8 mouse cellular contexts compared by ENCODE assay signal in genomic region chrX:7375716-7376480, GRCm38 (mm10). TPM values are rescaled to one million over a fixed set of nuclear protein-coding genes. Genes with fewer than 3 reads are reported as not detected.
A peak's percentile ranks its signal among the peaks of the same experiment; 100 is the strongest.
DNase-seq lines count a peak whose midpoint lies in the region; ATAC-seq and TF ChIP-seq lines count a peak whose summit lies in the region.

TSS of gene Usp27x (minus strand) at chrX:7375830.

- peak within 1 kb of the TSS; percentile 57 for H3K9ac ChIP-seq in kidney, embryonic 15.5 days
- peak within 1 kb of the TSS; percentile 80 for H3K9ac ChIP-seq in liver, adult 2 months (ENCODE audit: low read depth, low read length)

- peaks cover 6% of the 10 kb centered on the region for H3K4me1 ChIP-seq in bone marrow macrophage, adult 2 months (ENCODE audit: control insufficient read depth, insufficient read depth, low read length)
- H3K4me1 ChIP-seq in embryonic fibroblast, embryonic 13.5 days (ENCODE audit: control insufficient read depth, insufficient read depth, low read length) = no peaks in the 10 kb centered on the region; the same call in 1 of the 2 replicates
- H3K4me1 ChIP-seq in heart, embryonic 10.5 days = peaks cover 4% of the 10 kb centered on the region; the same call in 1 of the 2 replicates
- H3K4me1 ChIP-seq in kidney, embryonic 15.5 days = peaks cover 5% of the 10 kb centered on the region; the same call in 1 of the 2 replicates
- peaks cover 3% of the 10 kb centered on the region; the same call in 1 of the 2 replicates for H3K4me1 ChIP-seq in liver, adult 2 months (ENCODE audit: control insufficient read depth, insufficient read depth, low read length)

- peak within 1 kb of the TSS; percentile 78 for H3K4me3 ChIP-seq in bone marrow macrophage, adult 2 months (ENCODE audit: insufficient read depth, low read length)
- H3K4me3 ChIP-seq in embryonic fibroblast, embryonic 13.5 days (ENCODE audit: insufficient read depth, low read length) = peak within 1 kb of the TSS; percentile 59
- H3K4me3 ChIP-seq in heart, embryonic 10.5 days = peak within 1 kb of the TSS; percentile 69
- peak within 1 kb of the TSS; percentile 62 for H3K4me3 ChIP-seq in kidney, embryonic 15.5 days (replicated peaks)
- H3K4me3 ChIP-seq in liver, adult 2 months (ENCODE audit: insufficient read depth, low read depth, low read length) = peak within 1 kb of the TSS; percentile 93
- H3K4me3 ChIP-seq in myocyte = peak within 1 kb of the TSS; percentile 28

- peak; percentile 96 for ATAC-seq in kidney, embryonic 15.5 days (replicated peaks; ENCODE audit: low FRiP score)

- no peaks in the 10 kb centered on the region for H3K79me2 ChIP-seq in liver, adult 2 months (ENCODE audit: control insufficient read depth, insufficient read depth, low read length)
- H3K79me2 ChIP-seq in myocyte (ENCODE audit: control insufficient read depth, insufficient read depth) = no peaks in the 10 kb centered on the region

- WGBS in heart, embryonic 10.5 days = 18% methylated on average over 51 of the region's 51 CpGs
- 15% methylated on average over 48 of the region's 51 CpGs for WGBS in kidney, embryonic 15.5 days
- under 1% methylated on average over 47 of the region's 51 CpGs for WGBS in liver, adult 2 months

- H3ac ChIP-seq in myocyte (ENCODE audit: control insufficient read depth, insufficient read length) = peak within 1 kb of the TSS; percentile 91

- H3K27me3 ChIP-seq in heart, embryonic 10.5 days (ENCODE audit: insufficient read depth, poor library complexity, severe bottlenecking) = no peaks in the 10 kb centered on the region
- H3K27me3 ChIP-seq in kidney, embryonic 15.5 days = no peaks in the 10 kb centered on the region
- no peaks in the 10 kb centered on the region for H3K27me3 ChIP-seq in liver, adult 2 months (ENCODE audit: control insufficient read depth, insufficient read depth, low read length)
- H3K27me3 ChIP-seq in myocyte (ENCODE audit: control insufficient read depth, insufficient read depth, insufficient read length) = no peaks in the 10 kb centered on the region
- no peaks in the 10 kb centered on the region for H3K27me3 ChIP-seq in splenic B cell, adult 2 months (ENCODE audit: control insufficient read depth, insufficient read depth, low read length, poor library complexity, severe bottlenecking)

- TF ChIP-seq CTCF in bone marrow macrophage, adult 2 months (IDR thresholded peaks at IDR 0.05; ENCODE audit: low read depth, low read length) = peak; percentile 16; the same call in 1 of the 2 replicates
- no peak for TF ChIP-seq CTCF in embryonic fibroblast, embryonic 13.5 days (IDR thresholded peaks at IDR 0.05; ENCODE audit: borderline replicate concordance, insufficient read depth, low read length)
- 0 out of 2 replicates have a peak, but pooled peaks have one; percentile 26 for TF ChIP-seq CTCF in liver, adult 2 months (IDR thresholded peaks at IDR 0.05; ENCODE audit: low read depth, low read length)

- H3K36me3 ChIP-seq in heart, embryonic 10.5 days = no peaks in the 10 kb centered on the region
- no peaks in the 10 kb centered on the region for H3K36me3 ChIP-seq in kidney, embryonic 15.5 days
- H3K36me3 ChIP-seq in liver, adult 2 months (ENCODE audit: control insufficient read depth, insufficient read depth, low read length) = no peaks in the 10 kb centered on the region
- no peaks in the 10 kb centered on the region for H3K36me3 ChIP-seq in myocyte (ENCODE audit: control insufficient read depth, insufficient read depth)
- no peaks in the 10 kb centered on the region for H3K36me3 ChIP-seq in splenic B cell, adult 2 months (ENCODE audit: control insufficient read depth, insufficient read depth, low read length, poor library complexity, severe bottlenecking)

- H3K9me3 ChIP-seq in heart, embryonic 10.5 days = no peaks in the 10 kb centered on the region
- H3K9me3 ChIP-seq in kidney, embryonic 15.5 days (replicated peaks) = no peaks in the 10 kb centered on the region

- H3K4me2 ChIP-seq in kidney, embryonic 15.5 days = peak within 1 kb of the TSS; percentile 84
- peak within 1 kb of the TSS; percentile 57 for H3K4me2 ChIP-seq in myocyte (ENCODE audit: low read depth)

- TF ChIP-seq POLR2A in bone marrow macrophage, adult 2 months (IDR thresholded peaks at IDR 0.05; ENCODE audit: borderline replicate concordance, low read depth, low read length) = no peak
- peak; percentile 68 for TF ChIP-seq POLR2A in embryonic fibroblast, embryonic 13.5 days (IDR thresholded peaks at IDR 0.05; ENCODE audit: low read depth, low read length)
- peak; percentile 64; the same call in 1 of the 2 replicates for TF ChIP-seq POLR2A in liver, adult 2 months (IDR thresholded peaks at IDR 0.05; ENCODE audit: extremely low read depth, insufficient read depth, low read length)
- peak; percentile 56 for TF ChIP-seq POLR2A in myocyte (IDR thresholded peaks at IDR 0.05; ENCODE audit: insufficient read length, low read depth)

- DNase-seq in A20 (ENCODE audit: low read depth, low spot score) = peak; percentile 74
- peak; percentile 83 for DNase-seq in heart, embryonic 10.5 days (ENCODE audit: low spot score)
- DNase-seq in liver, adult 2 months (ENCODE audit: extremely low read depth, low read depth, low spot score) = peak; percentile 57
- peak; percentile 58 for DNase-seq in splenic B cell, adult 2 months (ENCODE audit: low read depth, low spot score)

- H3K27ac ChIP-seq in bone marrow macrophage, adult 2 months (ENCODE audit: insufficient read depth, low read depth, low read length) = peak within 1 kb of the TSS; percentile 51
- peak within 1 kb of the TSS; percentile 85 for H3K27ac ChIP-seq in embryonic fibroblast, embryonic 13.5 days (ENCODE audit: insufficient read depth, low read length)
- H3K27ac ChIP-seq in heart, embryonic 10.5 days = peak within 1 kb of the TSS; percentile 86
- peak within 1 kb of the TSS; percentile 91 for H3K27ac ChIP-seq in kidney, embryonic 15.5 days
- peak within 1 kb of the TSS; percentile 33 for H3K27ac ChIP-seq in liver, adult 2 months (replicated peaks; ENCODE audit: insufficient read depth, low read depth, low read length)

TF ChIP-seq in myocyte, 11 proteins besides CTCF, POLR2A, EP300 and RAD21:
- TF ChIP-seq USF1 (IDR thresholded peaks at IDR 0.05; ENCODE audit: low read depth) = peak; percentile 73
- no peak for TF ChIP-seq TCF12 (IDR thresholded peaks at IDR 0.05; ENCODE audit: insufficient read depth, poor library complexity, severe bottlenecking)
- TF ChIP-seq MYOD1 (IDR thresholded peaks at IDR 0.05; ENCODE audit: control insufficient read depth in 1 of 3, insufficient read length in 2 of 3, low read depth in 2 of 3) = no peak
- no peak for TF ChIP-seq E2F4 (IDR thresholded peaks at IDR 0.05; ENCODE audit: insufficient read depth)
- no peak for TF ChIP-seq POLR2AphosphoS2 (IDR thresholded peaks at IDR 0.05; ENCODE audit: insufficient read length, low read depth)
- peak in 2 of 3 experiments; percentile 4 to 32 for TF ChIP-seq MYOG (IDR thresholded peaks at IDR 0.05; ENCODE audit: control insufficient read depth in 1 of 3, insufficient read depth in 1 of 3, insufficient read length in 2 of 3, low read depth in 2 of 3)
- no peak for TF ChIP-seq MAX (IDR thresholded peaks at IDR 0.05; ENCODE audit: low read depth)
- no peak for TF ChIP-seq REST (IDR thresholded peaks at IDR 0.05; ENCODE audit: insufficient read depth, insufficient read length)
- TF ChIP-seq CEBPB (IDR thresholded peaks at IDR 0.05; ENCODE audit: insufficient read depth, poor library complexity, severe bottlenecking) = no peak
- no peak for TF ChIP-seq SRF (IDR thresholded peaks at IDR 0.05; ENCODE audit: control insufficient read depth, insufficient read length, low read depth)
- no peak for TF ChIP-seq TCF3 (IDR thresholded peaks at IDR 0.05; ENCODE audit: insufficient read length, low read depth)

RNA-seq across cellular contexts. Expression of gene Usp27x, which starts in this region (rescaled TPM):
- polyA plus RNA-seq in bone marrow macrophage, adult 2 months (2012; ENCODE audit: insufficient read depth, insufficient read length, missing spikeins) = 1.7 and 1.9 TPM in 2 replicates
- polyA plus RNA-seq in embryonic fibroblast, embryonic 13.5 days (2011; ENCODE audit: insufficient read length, low read depth, missing spikeins) = 4.5 and 4.6 TPM in 2 replicates
- polyA plus RNA-seq in heart, embryonic 10.5 days (2016; fragmentation: Nextera tagmentation; extraction: Ambion mirVana) = 0.33 and 0.98 TPM in 2 replicates
- 0.78 and 1.1 TPM in 2 replicates for polyA plus RNA-seq in kidney, embryonic 15.5 days (2015; fragmentation: Nextera tagmentation; extraction: Ambion mirVana)
- 0.37 and 0.47 TPM in 2 replicates for total RNA-seq in liver, adult 2 months (2014; rRNA removed)
- 0.21 and 0.31 TPM in 2 replicates for polyA plus RNA-seq in liver, adult 2 months (2012; rRNA removed)
- polyA plus RNA-seq in myocyte (2012; fragmentation: generic; extraction: Trizol) = 1.3 TPM

Comparison
In these comparisons a context has a peak if more than half of its experiments do, and no peak if none do; other contexts are left out.
1. Peak in every context shown above with its lines: DNase-seq, ATAC-seq, H3K4me3 ChIP-seq and H3K27ac ChIP-seq.
2. Peak in DNase-seq, H3K4me3 ChIP-seq and H3K27ac ChIP-seq in heart, embryonic 10.5 days; RNA of the gene not detected or under 1 TPM.
3. Peak in DNase-seq, H3K4me3 ChIP-seq, H3K27ac ChIP-seq and H3K9ac ChIP-seq in liver, adult 2 months; RNA of the gene not detected or under 1 TPM.
4. H3K27ac ChIP-seq: peak in every context shown above with its lines; median percentile 91 in kidney, embryonic 15.5 days; 86 in heart, embryonic 10.5 days; 85 in embryonic fibroblast, embryonic 13.5 days; 51 in bone marrow macrophage, adult 2 months; 33 in liver, adult 2 months.
5. H3K4me3 ChIP-seq: peak in every context shown above with its lines; median percentile 93 in liver, adult 2 months; 78 in bone marrow macrophage, adult 2 months; 69 in heart, embryonic 10.5 days; 62 in kidney, embryonic 15.5 days; 59 in embryonic fibroblast, embryonic 13.5 days; 28 in myocyte.